Mouse (Mus musculus) skeletal muscle tissue, adult 2 months (tissue): ENCODE data around the gene Gm867.

Experiments used
- DNase-seq: peaks from one replicate; pipeline ENCODE4 v3.0.0-alpha.2; 2012; ENCODE audit warnings: low read depth, low spot score

The Gm867 gene

GRCm38 (mm10) chr10:75936909-75937667, 3.4 kb downstream of the Gm867 start:
- no peak for DNase-seq

GRCm38 (mm10) chr10:75935680-75936541, 4.6 kb downstream of the Gm867 start, which contains the start of gene Mmp11:
Gene Mmp11, minus strand, starts transcription at chr10:75936496.
- DNase-seq: peak; percentile 91

- DNase-seq: no peak
Observed at GRCm38 (mm10) chr10:75934991-75935390, 5.5 kb downstream of the Gm867 start.

- no peak for DNase-seq
Observed at GRCm38 (mm10) chr10:75932891-75933290, 7.6 kb downstream of the Gm867 start, which contains the start of gene Chchd10. Gene Chchd10, plus strand, starts transcription at chr10:75933130.

- no peak for DNase-seq
Observed at GRCm38 (mm10) chr10:75932081-75932678, 8.3 kb downstream of the Gm867 start.

- no peak for DNase-seq
Observed at GRCm38 (mm10) chr10:75931311-75931710, 9.2 kb downstream of the Gm867 start.

GRCm38 (mm10) chr10:75930304-75930703, 10.2 kb downstream of the Gm867 start:
- DNase-seq: no peak

GRCm38 (mm10) chr10:75926396-75926795, 14.1 kb downstream of the Gm867 start:
- DNase-seq: no peak

GRCm38 (mm10) chr10:75924324-75924723, 16.1 kb downstream of the Gm867 start:
- no peak for DNase-seq

- no peak for DNase-seq
Observed at GRCm38 (mm10) chr10:75921726-75922560, 18.5 kb downstream of the Gm867 start.

- peak; percentile 95 for DNase-seq
Observed at GRCm38 (mm10) chr10:75921026-75921725, 19.3 kb downstream of the Gm867 start, which contains the start of gene Smarcb1. Gene Smarcb1, minus strand, starts transcription at chr10:75921617.

- no peak for DNase-seq
Observed at GRCm38 (mm10) chr10:75919026-75919425, 21.4 kb downstream of the Gm867 start.

- no peak for DNase-seq
Observed at GRCm38 (mm10) chr10:75916840-75917239, 23.6 kb downstream of the Gm867 start.

- DNase-seq: no peak
Observed at GRCm38 (mm10) chr10:75915557-75915956, 24.9 kb downstream of the Gm867 start.

GRCm38 (mm10) chr10:75913013-75913589, 27.4 kb downstream of the Gm867 start:
- no peak for DNase-seq

GRCm38 (mm10) chr10:75910698-75911097, 29.8 kb downstream of the Gm867 start:
- DNase-seq: no peak

GRCm38 (mm10) chr10:75906882-75907281, 33.6 kb downstream of the Gm867 start:
- DNase-seq: no peak

GRCm38 (mm10) chr10:75904391-75904790, 36.1 kb downstream of the Gm867 start:
- no peak for DNase-seq

- DNase-seq: peak; percentile 92
Observed at GRCm38 (mm10) chr10:75898846-75899245, 41.6 kb downstream of the Gm867 start.

- no peak for DNase-seq
Observed at GRCm38 (mm10) chr10:75898039-75898564, 42.4 kb downstream of the Gm867 start.
